Mouse (Mus musculus): Measurements from ENCODE around the gene Tpm1. TPM values are rescaled to one million over a fixed set of nuclear protein-coding genes. Genes with fewer than 3 reads are reported as not detected.
A peak's percentile ranks its signal among the peaks of the same experiment; 100 is the strongest.

Tpm1 gene
- total RNA-seq, 1 experiment from 2014 or later = 166 TPM

GRCm38 (mm10) chr9:67046881-67047605 is 2.2 kb downstream of the Tpm1 start:
- DNase-seq = no peak

- no peak for DNase-seq
Observed at GRCm38 (mm10) chr9:67045966-67046602, 3.1 kb downstream of the Tpm1 start.

- no peak for DNase-seq
Observed at GRCm38 (mm10) chr9:67045306-67045675, 3.9 kb downstream of the Tpm1 start.

- DNase-seq = peak; percentile 63
Observed at GRCm38 (mm10) chr9:67044551-67045305, 4.5 kb downstream of the Tpm1 start.

GRCm38 (mm10) chr9:67043231-67044199 is 5.7 kb downstream of the Tpm1 start:
- DNase-seq = peak; percentile 100

- DNase-seq = no peak
Observed at GRCm38 (mm10) chr9:67042813-67043207, 6.4 kb downstream of the Tpm1 start.

GRCm38 (mm10) chr9:67041840-67042812 is 7.1 kb downstream of the Tpm1 start:
- no peak for DNase-seq

GRCm38 (mm10) chr9:67040963-67041839 is 8.0 kb downstream of the Tpm1 start:
- no peak for DNase-seq

GRCm38 (mm10) chr9:67039867-67040266 is 9.3 kb downstream of the Tpm1 start:
- no peak for DNase-seq

GRCm38 (mm10) chr9:67038686-67039085 is 10.5 kb downstream of the Tpm1 start:
- DNase-seq = no peak

- no peak for DNase-seq
Observed at GRCm38 (mm10) chr9:67037666-67038065, 11.5 kb downstream of the Tpm1 start.

- DNase-seq = no peak
Observed at GRCm38 (mm10) chr9:67036527-67037118, 12.6 kb downstream of the Tpm1 start.

- no peak for DNase-seq
Observed at GRCm38 (mm10) chr9:67035957-67036451, 13.2 kb downstream of the Tpm1 start.

- DNase-seq = no peak
Observed at GRCm38 (mm10) chr9:67034677-67035076, 14.5 kb downstream of the Tpm1 start.

GRCm38 (mm10) chr9:67033016-67033415 is 16.2 kb downstream of the Tpm1 start:
- DNase-seq = no peak

- no peak for DNase-seq
Observed at GRCm38 (mm10) chr9:67032611-67033010, 16.6 kb downstream of the Tpm1 start.

GRCm38 (mm10) chr9:67029518-67029917 is 19.7 kb downstream of the Tpm1 start:
- DNase-seq = no peak

- no peak for DNase-seq
Observed at GRCm38 (mm10) chr9:67028929-67029328, 20.3 kb downstream of the Tpm1 start.

- DNase-seq = no peak
Observed at GRCm38 (mm10) chr9:67028133-67028724, 21.0 kb downstream of the Tpm1 start.

Measured in adrenal gland, postnatal 25 days (tissue).